Mouse (Mus musculus): ENCODE results near the gene Krtap6-5. TPM values are rescaled to one million over a fixed set of nuclear protein-coding genes. Genes with fewer than 3 reads are reported as not detected.
A peak's percentile ranks its signal among the peaks of the same experiment; 100 is the strongest.
"Not testable (repeated sequence)": the region's sequence is repeated elsewhere in the genome, so short reads cannot be mapped to it uniquely, and the experiment has no call there.

Krtap6-5 gene
- total RNA-seq (2021) = not detected in 2 replicates
- long read RNA-seq, experiment 1 = 0 reads
- long read RNA-seq, experiment 2 = 0 reads

DNA sequence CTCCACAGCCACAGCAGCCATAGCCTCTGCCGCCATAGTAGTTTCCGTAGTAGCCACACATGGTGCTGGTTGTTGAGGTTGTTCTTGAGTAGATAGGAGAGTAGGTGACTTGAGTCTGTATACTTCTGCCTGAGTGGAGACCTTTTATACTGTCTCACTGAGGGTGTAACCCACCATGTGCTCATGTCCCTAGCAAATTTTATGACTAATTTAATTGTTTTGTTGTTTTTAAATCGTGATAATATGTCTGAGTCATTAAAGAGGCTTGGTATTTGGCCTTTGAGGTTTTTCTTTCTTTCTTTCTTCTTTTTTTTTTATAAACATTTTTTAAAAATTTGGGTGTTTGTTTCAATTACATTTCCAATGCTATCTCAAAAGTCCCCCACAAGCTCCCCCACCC, at the start of gene Krtap6-5:
TSS of gene Krtap6-5 (minus strand) at position 101 of the 400 bp plus-strand sequence.
- no peak for DNase-seq

GRCm38 (mm10) chr16:89071041-89071440, 23.4 kb upstream of the Krtap6-5 start:
- DNase-seq = peak; percentile 17

DNA sequence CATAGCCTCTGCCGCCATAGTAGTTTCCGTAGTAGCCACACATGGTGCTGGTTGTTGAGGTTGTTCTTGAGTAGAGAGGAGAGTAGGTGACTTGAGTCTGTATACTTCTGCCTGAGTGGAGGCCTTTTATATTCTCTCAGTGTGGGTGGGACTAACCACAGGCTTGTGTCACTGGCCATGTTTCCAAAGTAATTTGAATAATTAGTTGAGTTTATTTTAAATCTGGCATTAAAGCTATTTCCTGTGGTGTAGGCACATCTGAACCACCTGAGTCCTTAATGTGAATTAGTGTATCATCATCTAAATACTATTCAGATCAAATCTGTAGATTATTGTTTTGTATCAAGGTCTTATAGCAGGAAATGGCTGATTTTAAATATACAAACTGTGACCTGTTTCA, 16.2 kb upstream of the Krtap6-5 start, which contains the start of gene 1110025L11Rik:
TSS of gene 1110025L11Rik (minus strand) at position 101 of the 400 bp plus-strand sequence.
- DNase-seq = not testable (repeated sequence)

GRCm38 (mm10) chr16:89041372-89041771, 6.3 kb downstream of the Krtap6-5 start, which contains the start of gene Gm10228:
Gene Gm10228 (minus strand): TSS chr16:89041472.
- DNase-seq = not testable (repeated sequence)

DNA sequence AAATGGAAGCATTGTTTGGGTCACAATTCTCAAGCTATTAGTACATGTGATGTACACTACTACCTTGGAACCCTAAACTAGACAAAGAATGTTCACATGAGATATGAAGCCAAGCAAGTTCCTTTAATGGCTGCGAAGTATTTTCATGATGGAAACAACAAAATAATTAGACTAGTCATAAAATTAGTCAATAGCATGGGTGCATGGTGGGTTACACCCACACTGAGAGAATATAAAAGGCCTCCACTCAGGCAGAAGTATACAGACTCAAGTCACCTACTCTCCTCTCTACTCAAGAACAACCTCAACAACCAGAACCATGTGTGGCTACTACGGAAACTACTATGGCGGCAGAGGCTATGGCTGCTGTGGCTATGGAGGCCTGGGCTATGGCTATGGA, 16.3 kb downstream of the Krtap6-5 start, which contains the start of gene Krtap6-1:
TSS of gene Krtap6-1 (plus strand) at position 301 of the 400 bp plus-strand sequence.
- DNase-seq = not testable (repeated sequence)

- DNase-seq = not testable (repeated sequence)
Measured at GRCm38 (mm10) chr16:89014984-89015383, 32.7 kb downstream of the Krtap6-5 start, which contains the start of gene Gm10229. Gene Gm10229 (plus strand): TSS chr16:89015284.

DNA sequence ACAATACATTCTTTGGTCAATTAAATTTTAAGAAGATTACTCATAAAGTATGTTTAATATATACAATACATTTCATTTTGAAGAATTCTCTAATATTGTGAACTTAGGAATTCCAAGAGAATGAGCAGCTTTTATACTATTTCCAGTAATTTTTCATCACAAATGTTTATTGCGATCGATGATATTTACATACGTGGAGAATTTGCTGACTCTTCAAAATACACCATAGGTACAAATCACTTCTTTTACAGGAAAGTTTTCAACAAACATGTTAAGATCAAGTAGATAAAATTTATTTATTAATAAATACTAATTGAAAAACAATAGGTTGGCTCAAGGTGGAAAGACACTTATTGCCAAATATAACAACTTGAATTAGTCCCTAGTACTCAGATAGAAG, 33.7 kb downstream of the Krtap6-5 start:
- DNase-seq = no peak

DNA sequence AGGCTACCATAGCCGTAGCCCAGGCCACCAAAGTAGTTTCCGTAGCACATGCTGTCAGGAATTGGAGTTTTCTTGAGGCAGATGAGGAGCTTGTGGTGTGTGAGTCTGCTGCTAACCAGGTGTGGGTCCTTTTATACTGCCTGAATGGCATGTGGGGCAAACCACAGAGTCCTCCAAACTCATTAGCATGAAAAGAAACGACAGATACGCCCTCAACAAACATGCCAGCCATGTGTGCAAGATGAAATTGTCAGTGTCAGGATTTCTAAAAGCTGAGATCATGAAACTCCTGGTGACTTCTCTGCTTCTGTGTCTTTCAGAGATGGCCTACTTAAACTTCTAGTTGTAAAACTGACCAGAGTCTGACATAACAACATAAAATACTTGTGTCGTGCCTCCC, 37.0 kb downstream of the Krtap6-5 start, which contains the start of gene Krtap22-2:
TSS of gene Krtap22-2 (minus strand) at position 101 of the 400 bp plus-strand sequence.
- no peak for DNase-seq

Other genes with a start within 250 kb of the Krtap6-5 start
- not detected in 2 replicates for gene Gm20741, start 235.7 kb downstream of the Krtap6-5 start, total RNA-seq (2021)
- gene Krtap15, start 227.7 kb downstream of the Krtap6-5 start, total RNA-seq (2021) = not detected in 2 replicates
- not detected in 2 replicates for gene Krtap14, start 221.7 kb downstream of the Krtap6-5 start, total RNA-seq (2021)
- gene Krtap19-1, start 178.5 kb downstream of the Krtap6-5 start, total RNA-seq (2021) = not detected in 2 replicates
- not detected in 2 replicates for gene Krtap19-2, start 173.6 kb downstream of the Krtap6-5 start, total RNA-seq (2021)
- gene Krtap19-3, start 169.8 kb downstream of the Krtap6-5 start, total RNA-seq (2021) = not detected in 2 replicates
- not detected in 2 replicates for gene Krtap19-4, start 162.8 kb downstream of the Krtap6-5 start, total RNA-seq (2021)
- gene Krtap19-5, start 151.4 kb downstream of the Krtap6-5 start, total RNA-seq (2021) = not detected in 2 replicates
- not detected in 2 replicates for gene Krtap19-9b, start 115.6 kb downstream of the Krtap6-5 start, total RNA-seq (2021)
- not detected in 2 replicates for gene Krtap16-3, start 85.0 kb downstream of the Krtap6-5 start, total RNA-seq (2021)
- gene Krtap22-2, start 37.1 kb downstream of the Krtap6-5 start, total RNA-seq (2021) = not detected in 2 replicates
- gene Gm10229, start 32.6 kb downstream of the Krtap6-5 start, total RNA-seq (2021) = not detected in 2 replicates
- gene Krtap6-1, start 16.2 kb downstream of the Krtap6-5 start, total RNA-seq (2021) = not detected in 2 replicates
- gene Gm10228, start 6.4 kb downstream of the Krtap6-5 start, total RNA-seq (2021) = not detected in 2 replicates
- gene 1110025L11Rik, start 16.1 kb upstream of the Krtap6-5 start, total RNA-seq (2021) = not detected in 2 replicates
- gene Krtap6-3, start 36.1 kb upstream of the Krtap6-5 start, total RNA-seq (2021) = not detected in 2 replicates
- not detected in 2 replicates for gene Gm6358, start 93.0 kb upstream of the Krtap6-5 start, total RNA-seq (2021)
- gene Gm10061, start 103.2 kb upstream of the Krtap6-5 start, total RNA-seq (2021) = not detected in 2 replicates
- not detected in 2 replicates for gene Gm9789, start 110.1 kb upstream of the Krtap6-5 start, total RNA-seq (2021)
- gene Gm7735, start 121.6 kb upstream of the Krtap6-5 start, total RNA-seq (2021) = not detected in 2 replicates
- gene 1110057P08Rik, start 126.9 kb upstream of the Krtap6-5 start, total RNA-seq (2021) = not detected in 2 replicates
- not detected in 2 replicates for gene Krtap20-2, start 158.0 kb upstream of the Krtap6-5 start, total RNA-seq (2021)

Data from adrenal gland, postnatal 14 days (tissue).